Mouse (Mus musculus): ENCODE measurements around the gene Ppp1r13b.

GRCm38 (mm10) chr12:111790090-111790489 is 117.8 kb downstream of the Ppp1r13b start:
- TF ChIP-seq CTCF (IDR thresholded peaks at IDR 0.05; ENCODE audit: low read depth, low read length) (no peak), POLR2A (IDR thresholded peaks at IDR 0.05; ENCODE audit: borderline replicate concordance, low read depth, low read length) (no peak)
